Mouse (Mus musculus) left cerebral cortex, postnatal 4 days (tissue): ENCODE data around the gene Ccdc110. TPM values are rescaled to one million over a fixed set of nuclear protein-coding genes. Genes with fewer than 3 reads are reported as not detected.
A peak's percentile ranks its signal among the peaks of the same experiment; 100 is the strongest.

Source experiments
- DNase-seq: peaks from one replicate; pipeline ENCODE4 v3.0.0-alpha.2; 2022
- intact Hi-C: fragments of 180-260 bp; cut with DNase I; formaldehyde crosslinking; loops from one replicate; pipeline ENCODE4 v1.15.1; 2025
- total RNA-seq, 2 experiments: library from RNA; stranded (reverse); gene quantifications; 2 replicates each; pipeline ENCODE4 v1.2.3; 2021

Ccdc110 gene
- 1 to 10 TPM; 1.1 to 1.2 TPM for total RNA-seq

GRCm38 (mm10) chr8:45934582-45935014 lies at the start of gene Ccdc110:
Gene Ccdc110, plus strand, starts transcription at chr8:45934619.
- peak; percentile 100 for DNase-seq
- intact Hi-C loops = loop anchor here (5.0 kb wide), 3 partner anchors 117 to 497 kb away; no protein-coding TSS in a partner anchor

- intact Hi-C loops = no loop called here
- DNase-seq = peak; percentile 32
Measured at GRCm38 (mm10) chr8:45885202-45885685, 49.2 kb upstream of the Ccdc110 start, which contains the start of gene Pdlim3. Gene Pdlim3, plus strand, starts transcription at chr8:45885461.

GRCm38 (mm10) chr8:45885775-45886174 lies 48.6 kb upstream of the Ccdc110 start:
- intact Hi-C loops = no loop called here

GRCm38 (mm10) chr8:45889737-45890136 lies 44.7 kb upstream of the Ccdc110 start:
- intact Hi-C loops = no loop called here
- no peak for DNase-seq

More at GRCm38 (mm10) chr8:45885775-45886174, 48.6 kb upstream of the Ccdc110 start:
- no peak for DNase-seq

- no peak for DNase-seq
- intact Hi-C loops = no loop called here
Measured at GRCm38 (mm10) chr8:45896590-45896989, 37.8 kb upstream of the Ccdc110 start.

GRCm38 (mm10) chr8:45899783-45900182 lies 34.6 kb upstream of the Ccdc110 start:
- peak; percentile 45 for DNase-seq
- intact Hi-C loops = no loop called here

GRCm38 (mm10) chr8:45901626-45902025 lies 32.8 kb upstream of the Ccdc110 start:
- intact Hi-C loops = no loop called here
- no peak for DNase-seq

GRCm38 (mm10) chr8:45903659-45904058 lies 30.8 kb upstream of the Ccdc110 start:
- DNase-seq = no peak
- intact Hi-C loops = no loop called here

GRCm38 (mm10) chr8:45905591-45906250 lies 28.7 kb upstream of the Ccdc110 start:
- intact Hi-C loops = no loop called here
- no peak for DNase-seq

- intact Hi-C loops = no loop called here
- DNase-seq = no peak
Measured at GRCm38 (mm10) chr8:45906251-45906619, 28.2 kb upstream of the Ccdc110 start.

- DNase-seq = no peak
- intact Hi-C loops = no loop called here
Measured at GRCm38 (mm10) chr8:45913707-45914106, 20.7 kb upstream of the Ccdc110 start.

- DNase-seq = no peak
- intact Hi-C loops = no loop called here
Measured at GRCm38 (mm10) chr8:45916496-45916895, 17.9 kb upstream of the Ccdc110 start.

GRCm38 (mm10) chr8:45917040-45917679 lies 17.3 kb upstream of the Ccdc110 start:
- DNase-seq = no peak
- intact Hi-C loops = no loop called here

GRCm38 (mm10) chr8:45918891-45919290 lies 15.5 kb upstream of the Ccdc110 start:
- intact Hi-C loops = no loop called here
- DNase-seq = no peak

- intact Hi-C loops = no loop called here
- DNase-seq = no peak
Measured at GRCm38 (mm10) chr8:45920392-45920791, 14.0 kb upstream of the Ccdc110 start.

- no peak for DNase-seq
- intact Hi-C loops = no loop called here
Measured at GRCm38 (mm10) chr8:45922116-45922515, 12.3 kb upstream of the Ccdc110 start.

GRCm38 (mm10) chr8:45936986-45937385 lies 2.6 kb downstream of the Ccdc110 start:
- no peak for DNase-seq
- intact Hi-C loops = loop anchor here (5.0 kb wide), 1 partner anchor 500 kb away; no protein-coding TSS in a partner anchor

GRCm38 (mm10) chr8:45946283-45946682 lies 11.9 kb downstream of the Ccdc110 start:
- DNase-seq = no peak
- intact Hi-C loops = no loop called here

GRCm38 (mm10) chr8:45950622-45951021 lies 16.2 kb downstream of the Ccdc110 start:
- no peak for DNase-seq
- intact Hi-C loops = no loop called here

GRCm38 (mm10) chr8:45970894-45971293 lies 36.5 kb downstream of the Ccdc110 start:
- intact Hi-C loops = no loop called here
- no peak for DNase-seq

- intact Hi-C loops = no loop called here
- DNase-seq = no peak
Measured at GRCm38 (mm10) chr8:45973988-45974505, 39.6 kb downstream of the Ccdc110 start.
